Mouse (Mus musculus): ENCODE results near the gene Nudt2. TPM values are rescaled to one million over a fixed set of nuclear protein-coding genes. Genes with fewer than 3 reads are reported as not detected.
A peak's percentile ranks its signal among the peaks of the same experiment; 100 is the strongest.

The Nudt2 gene
- polyA plus RNA-seq, 1 experiment = 6.1 TPM

- Histone ChIP-seq H3K27ac (ENCODE audit: control insufficient read depth, insufficient read depth, low read length) (no peak overlapping the region), H3K4me1 (replicated peaks; ENCODE audit: control insufficient read depth, insufficient read depth, low read length) (0 out of 2 replicates have a peak, but pooled peaks cover 3% of the 10 kb centered on the region), H3K36me3 (ENCODE audit: control insufficient read depth, insufficient read depth, low read length) (no peaks in the 10 kb centered on the region), H3K4me3 (ENCODE audit: control insufficient read depth, insufficient read depth, low read length) (no peak overlapping the region), H3K27me3 (ENCODE audit: control insufficient read depth, insufficient read depth, low read length) (peaks cover 10% of the 10 kb centered on the region; the same call in 1 of the 2 replicates)
- WGBS = 92% methylated on average over 3 of the region's 3 CpGs
- DNase-seq = no peak
- TF ChIP-seq POLR2A (IDR thresholded peaks at IDR 0.05; ENCODE audit: control insufficient read depth, extremely low read depth, insufficient read depth, low read length, poor library complexity) = no peak
- no peak for TF ChIP-seq CTCF (IDR thresholded peaks at IDR 0.05; ENCODE audit: borderline replicate concordance, control insufficient read depth, extremely low read depth, insufficient read depth, low read length, poor library complexity)
Observed at GRCm38 (mm10) chr4:41493464-41494116, 28.6 kb downstream of the Nudt2 start.

GRCm38 (mm10) chr4:41494378-41494777, 29.4 kb downstream of the Nudt2 start:
- Histone ChIP-seq H3K4me3 (ENCODE audit: control insufficient read depth, insufficient read depth, low read length) (no peak overlapping the region), H3K27ac (ENCODE audit: control insufficient read depth, insufficient read depth, low read length) (no peak overlapping the region), H3K27me3 (ENCODE audit: control insufficient read depth, insufficient read depth, low read length) (peaks cover 11% of the 10 kb centered on the region; the same call in 1 of the 2 replicates), H3K4me1 (replicated peaks; ENCODE audit: control insufficient read depth, insufficient read depth, low read length) (0 out of 2 replicates have a peak, but pooled peaks cover 3% of the 10 kb centered on the region), H3K36me3 (ENCODE audit: control insufficient read depth, insufficient read depth, low read length) (no peaks in the 10 kb centered on the region)
- DNase-seq = no peak
- no peak for TF ChIP-seq POLR2A (IDR thresholded peaks at IDR 0.05; ENCODE audit: control insufficient read depth, extremely low read depth, insufficient read depth, low read length, poor library complexity)
- TF ChIP-seq CTCF (IDR thresholded peaks at IDR 0.05; ENCODE audit: borderline replicate concordance, control insufficient read depth, extremely low read depth, insufficient read depth, low read length, poor library complexity) = no peak
- WGBS = 44% methylated on average over 3 of the region's 3 CpGs

- no peak overlapping the region for H3K4me3 ChIP-seq (ENCODE audit: control insufficient read depth, insufficient read depth, low read length)
- 0 out of 2 replicates have a peak, but pooled peaks cover 3% of the 10 kb centered on the region for H3K4me1 ChIP-seq (replicated peaks; ENCODE audit: control insufficient read depth, insufficient read depth, low read length)
- H3K36me3 ChIP-seq (ENCODE audit: control insufficient read depth, insufficient read depth, low read length) = no peaks in the 10 kb centered on the region
- no peak overlapping the region for H3K27ac ChIP-seq (ENCODE audit: control insufficient read depth, insufficient read depth, low read length)
- DNase-seq = no peak
- TF ChIP-seq CTCF (IDR thresholded peaks at IDR 0.05; ENCODE audit: borderline replicate concordance, control insufficient read depth, extremely low read depth, insufficient read depth, low read length, poor library complexity) (no peak), POLR2A (IDR thresholded peaks at IDR 0.05; ENCODE audit: control insufficient read depth, extremely low read depth, insufficient read depth, low read length, poor library complexity) (no peak)
- 82% methylated on average over 4 of the region's 4 CpGs for WGBS
- peaks cover 11% of the 10 kb centered on the region; the same call in 1 of the 2 replicates for H3K27me3 ChIP-seq (ENCODE audit: control insufficient read depth, insufficient read depth, low read length)
Observed at GRCm38 (mm10) chr4:41495076-41495475, 30.1 kb downstream of the Nudt2 start.

GRCm38 (mm10) chr4:41495850-41496249, 30.9 kb downstream of the Nudt2 start:
- H3K4me1 ChIP-seq (replicated peaks; ENCODE audit: control insufficient read depth, insufficient read depth, low read length) = 0 out of 2 replicates have a peak, but pooled peaks cover 3% of the 10 kb centered on the region
- H3K36me3 ChIP-seq (ENCODE audit: control insufficient read depth, insufficient read depth, low read length) = no peaks in the 10 kb centered on the region
- H3K27me3 ChIP-seq (ENCODE audit: control insufficient read depth, insufficient read depth, low read length) = peaks cover 11% of the 10 kb centered on the region; the same call in 1 of the 2 replicates
- TF ChIP-seq POLR2A (IDR thresholded peaks at IDR 0.05; ENCODE audit: control insufficient read depth, extremely low read depth, insufficient read depth, low read length, poor library complexity) (no peak), CTCF (IDR thresholded peaks at IDR 0.05; ENCODE audit: borderline replicate concordance, control insufficient read depth, extremely low read depth, insufficient read depth, low read length, poor library complexity) (no peak)
- H3K4me3 ChIP-seq (ENCODE audit: control insufficient read depth, insufficient read depth, low read length) = no peak overlapping the region
- DNase-seq = no peak
- H3K27ac ChIP-seq (ENCODE audit: control insufficient read depth, insufficient read depth, low read length) = no peak overlapping the region
- WGBS = 85% methylated on average over 11 of the region's 11 CpGs

GRCm38 (mm10) chr4:41497046-41497445, 32.1 kb downstream of the Nudt2 start:
- DNase-seq = no peak
- WGBS = 44% methylated on average over 5 of the region's 5 CpGs
- H3K4me1 ChIP-seq (replicated peaks; ENCODE audit: control insufficient read depth, insufficient read depth, low read length) = 0 out of 2 replicates have a peak, but pooled peaks cover 3% of the 10 kb centered on the region
- no peaks in the 10 kb centered on the region for H3K36me3 ChIP-seq (ENCODE audit: control insufficient read depth, insufficient read depth, low read length)
- no peak overlapping the region for H3K27ac ChIP-seq (ENCODE audit: control insufficient read depth, insufficient read depth, low read length)
- no peak overlapping the region for H3K4me3 ChIP-seq (ENCODE audit: control insufficient read depth, insufficient read depth, low read length)
- TF ChIP-seq POLR2A (IDR thresholded peaks at IDR 0.05; ENCODE audit: control insufficient read depth, extremely low read depth, insufficient read depth, low read length, poor library complexity) = no peak
- peaks cover 11% of the 10 kb centered on the region; the same call in 1 of the 2 replicates for H3K27me3 ChIP-seq (ENCODE audit: control insufficient read depth, insufficient read depth, low read length)

GRCm38 (mm10) chr4:41497579-41497978, 32.6 kb downstream of the Nudt2 start:
- H3K4me1 ChIP-seq (replicated peaks; ENCODE audit: control insufficient read depth, insufficient read depth, low read length) = peaks cover 7% of the 10 kb centered on the region
- peak; percentile 53 for DNase-seq
- H3K27me3 ChIP-seq (ENCODE audit: control insufficient read depth, insufficient read depth, low read length) = peaks cover 14% of the 10 kb centered on the region; the same call in 1 of the 2 replicates
- no peak overlapping the region for H3K4me3 ChIP-seq (ENCODE audit: control insufficient read depth, insufficient read depth, low read length)
- TF ChIP-seq CTCF (IDR thresholded peaks at IDR 0.05; ENCODE audit: borderline replicate concordance, control insufficient read depth, extremely low read depth, insufficient read depth, low read length, poor library complexity) (peak; percentile 18; the same call in 1 of the 2 replicates), POLR2A (IDR thresholded peaks at IDR 0.05; ENCODE audit: control insufficient read depth, extremely low read depth, insufficient read depth, low read length, poor library complexity) (no peak)
- no peak overlapping the region for H3K27ac ChIP-seq (ENCODE audit: control insufficient read depth, insufficient read depth, low read length)
- WGBS = 11% methylated on average over 34 of the region's 34 CpGs
- no peaks in the 10 kb centered on the region for H3K36me3 ChIP-seq (ENCODE audit: control insufficient read depth, insufficient read depth, low read length)

All from thymus, adult 2 months (tissue).